Mouse (Mus musculus) inflammation-experienced regulatory T-cells, adult 6 months (primary cell): ENCODE data around the gene Card6. TPM values are rescaled to one million over a fixed set of nuclear protein-coding genes. Genes with fewer than 3 reads are reported as not detected.

Experiments
- ATAC-seq: one replicate; pipeline ENCODE4 v1.8.0; 2017
- polyA plus RNA-seq, 3 experiments: library from polyadenylated mRNA; unstranded; fragments of 100-300 nt; shearing (Covaris generic); gene quantifications; one replicate each; pipeline ENCODE4 v1.2.1; 2017

The Card6 gene
- polyA plus RNA-seq, 3 experiments from 2014 or later, result 15.9 to 41.4 (median 35.3) TPM

- ATAC-seq, result no peak
Measured at GRCm38 (mm10) chr15:5129111-5129805, 20.9 kb upstream of the Card6 start.

GRCm38 (mm10) chr15:5128176-5128940 is 20.0 kb upstream of the Card6 start:
- ATAC-seq, result no peak

- ATAC-seq, result no peak
Measured at GRCm38 (mm10) chr15:5127487-5127886, 19.1 kb upstream of the Card6 start.

- no peak for ATAC-seq
Measured at GRCm38 (mm10) chr15:5126456-5126855, 18.1 kb upstream of the Card6 start.

GRCm38 (mm10) chr15:5121535-5122313 is 13.4 kb upstream of the Card6 start:
- no peak for ATAC-seq

- ATAC-seq, result no peak
Measured at GRCm38 (mm10) chr15:5119707-5120106, 11.4 kb upstream of the Card6 start.

GRCm38 (mm10) chr15:5119192-5119591 is 10.9 kb upstream of the Card6 start:
- ATAC-seq, result no peak

GRCm38 (mm10) chr15:5118626-5119025 is 10.3 kb upstream of the Card6 start:
- ATAC-seq, result no peak

GRCm38 (mm10) chr15:5117031-5117601 is 8.8 kb upstream of the Card6 start:
- ATAC-seq, result no peak

GRCm38 (mm10) chr15:5116270-5117030 is 8.1 kb upstream of the Card6 start, which contains the start of gene Rpl37:
Rpl37 (plus strand) TSS chr15:5116645.
- ATAC-seq, result peak; percentile 95

GRCm38 (mm10) chr15:5115173-5115572 is 6.8 kb upstream of the Card6 start:
- no peak for ATAC-seq

- ATAC-seq, result no peak
Measured at GRCm38 (mm10) chr15:5112651-5113050, 4.3 kb upstream of the Card6 start.

GRCm38 (mm10) chr15:5108655-5109040 is 309 bp upstream of the Card6 start:
- no peak for ATAC-seq

GRCm38 (mm10) chr15:5106293-5106692 is 2.0 kb downstream of the Card6 start:
- peak; percentile 34 for ATAC-seq

- ATAC-seq, result no peak
Measured at GRCm38 (mm10) chr15:5105891-5106290, 2.4 kb downstream of the Card6 start.

- ATAC-seq, result no peak
Measured at GRCm38 (mm10) chr15:5102312-5102711, 6.0 kb downstream of the Card6 start.

- no peak for ATAC-seq
Measured at GRCm38 (mm10) chr15:5097376-5097775, 11.0 kb downstream of the Card6 start.

GRCm38 (mm10) chr15:5095534-5096301 is 12.6 kb downstream of the Card6 start:
- no peak for ATAC-seq

GRCm38 (mm10) chr15:5090131-5090530 is 18.2 kb downstream of the Card6 start:
- no peak for ATAC-seq

GRCm38 (mm10) chr15:5088850-5089608 is 19.3 kb downstream of the Card6 start:
- ATAC-seq, result peak; percentile 79
